Mouse (Mus musculus): ENCODE results near the gene Dnmt3b. TPM values are rescaled to one million over a fixed set of nuclear protein-coding genes. Genes with fewer than 3 reads are reported as not detected.
"Not testable (repeated sequence)": the region's sequence is repeated elsewhere in the genome, so short reads cannot be mapped to it uniquely, and the experiment has no call there.

Gene Dnmt3b
- polyA plus RNA-seq, 1 experiment from 2014 or later: 3.0 TPM

- WGBS: 91% methylated on average over 3 of the region's 3 CpGs
- not testable (repeated sequence) for H3K9me3 ChIP-seq (replicated peaks; ENCODE audit: control insufficient read depth, low read length, poor library complexity, severe bottlenecking); H3K4me1 ChIP-seq (ENCODE audit: control insufficient read depth, insufficient read depth, low read length); ATAC-seq; H3K27ac ChIP-seq (ENCODE audit: low read length); H3K9ac ChIP-seq (ENCODE audit: low read depth, low read length); H3K4me3 ChIP-seq (ENCODE audit: low read depth, low read length); H3K36me3 ChIP-seq (ENCODE audit: control insufficient read depth, insufficient read depth, low read length); H3K27me3 ChIP-seq (ENCODE audit: control insufficient read depth, insufficient read depth, low read depth, low read length); H3K4me2 ChIP-seq (ENCODE audit: low read length)
These were observed 68.6 kb downstream of the Dnmt3b start for GRCm38 (mm10) chr2:153717861-153718260.

- H3K27ac ChIP-seq (ENCODE audit: low read length): no peak overlapping the region
- 78% methylated on average over 1 of the region's 1 CpGs for WGBS
- no peaks in the 10 kb centered on the region for H3K27me3 ChIP-seq (ENCODE audit: control insufficient read depth, insufficient read depth, low read depth, low read length)
- no peak overlapping the region for H3K9ac ChIP-seq (ENCODE audit: low read depth, low read length)
- H3K9me3 ChIP-seq (replicated peaks; ENCODE audit: control insufficient read depth, low read length, poor library complexity, severe bottlenecking): no peaks in the 10 kb centered on the region
- no peak overlapping the region for H3K4me3 ChIP-seq (ENCODE audit: low read depth, low read length)
- no peak for ATAC-seq
- no peaks in the 10 kb centered on the region for H3K4me1 ChIP-seq (ENCODE audit: control insufficient read depth, insufficient read depth, low read length)
- H3K4me2 ChIP-seq (ENCODE audit: low read length): no peak overlapping the region
- no peaks in the 10 kb centered on the region for H3K36me3 ChIP-seq (ENCODE audit: control insufficient read depth, insufficient read depth, low read length)
These were observed 73.8 kb downstream of the Dnmt3b start for GRCm38 (mm10) chr2:153723098-153723497.

- H3K9me3 ChIP-seq (replicated peaks; ENCODE audit: control insufficient read depth, low read length, poor library complexity, severe bottlenecking): no peaks in the 10 kb centered on the region
- no peaks in the 10 kb centered on the region for H3K4me1 ChIP-seq (ENCODE audit: control insufficient read depth, insufficient read depth, low read length)
- no peak overlapping the region for H3K4me2 ChIP-seq (ENCODE audit: low read length)
- no peak for ATAC-seq
- WGBS: 89% methylated on average over 2 of the region's 2 CpGs
- no peak overlapping the region for H3K27ac ChIP-seq (ENCODE audit: low read length)
- no peak overlapping the region for H3K9ac ChIP-seq (ENCODE audit: low read depth, low read length)
- no peaks in the 10 kb centered on the region for H3K27me3 ChIP-seq (ENCODE audit: control insufficient read depth, insufficient read depth, low read depth, low read length)
- no peaks in the 10 kb centered on the region for H3K36me3 ChIP-seq (ENCODE audit: control insufficient read depth, insufficient read depth, low read length)
- no peak overlapping the region for H3K4me3 ChIP-seq (ENCODE audit: low read depth, low read length)
These were observed 75.2 kb downstream of the Dnmt3b start for GRCm38 (mm10) chr2:153724424-153724823.

- Histone ChIP-seq H3K27me3 (ENCODE audit: control insufficient read depth, insufficient read depth, low read depth, low read length) (no peaks in the 10 kb centered on the region), H3K9ac (ENCODE audit: low read depth, low read length) (no peak overlapping the region), H3K36me3 (ENCODE audit: control insufficient read depth, insufficient read depth, low read length) (no peaks in the 10 kb centered on the region), H3K4me2 (ENCODE audit: low read length) (no peak overlapping the region), H3K4me3 (ENCODE audit: low read depth, low read length) (no peak overlapping the region), H3K27ac (ENCODE audit: low read length) (no peak overlapping the region), H3K4me1 (ENCODE audit: control insufficient read depth, insufficient read depth, low read length) (no peaks in the 10 kb centered on the region), H3K9me3 (replicated peaks; ENCODE audit: control insufficient read depth, low read length, poor library complexity, severe bottlenecking) (no peaks in the 10 kb centered on the region)
- 67% methylated on average over 2 of the region's 2 CpGs for WGBS
- ATAC-seq: no peak
These were observed 75.6 kb downstream of the Dnmt3b start for GRCm38 (mm10) chr2:153724871-153725270.

GRCm38 (mm10) chr2:153725291-153725690, 76.0 kb downstream of the Dnmt3b start:
- Histone ChIP-seq H3K36me3 (ENCODE audit: control insufficient read depth, insufficient read depth, low read length) (no peaks in the 10 kb centered on the region), H3K4me2 (ENCODE audit: low read length) (no peak overlapping the region), H3K27ac (ENCODE audit: low read length) (no peak overlapping the region), H3K27me3 (ENCODE audit: control insufficient read depth, insufficient read depth, low read depth, low read length) (no peaks in the 10 kb centered on the region), H3K9me3 (replicated peaks; ENCODE audit: control insufficient read depth, low read length, poor library complexity, severe bottlenecking) (no peaks in the 10 kb centered on the region), H3K4me1 (ENCODE audit: control insufficient read depth, insufficient read depth, low read length) (no peaks in the 10 kb centered on the region), H3K9ac (ENCODE audit: low read depth, low read length) (no peak overlapping the region), H3K4me3 (ENCODE audit: low read depth, low read length) (no peak overlapping the region)
- no peak for ATAC-seq
- WGBS: 90% methylated on average over 4 of the region's 4 CpGs

- Histone ChIP-seq H3K4me2 (ENCODE audit: low read length) (no peak overlapping the region), H3K36me3 (ENCODE audit: control insufficient read depth, insufficient read depth, low read length) (no peaks in the 10 kb centered on the region), H3K27ac (ENCODE audit: low read length) (no peak overlapping the region), H3K9me3 (replicated peaks; ENCODE audit: control insufficient read depth, low read length, poor library complexity, severe bottlenecking) (no peaks in the 10 kb centered on the region), H3K9ac (ENCODE audit: low read depth, low read length) (no peak overlapping the region), H3K4me3 (ENCODE audit: low read depth, low read length) (no peak overlapping the region), H3K4me1 (ENCODE audit: control insufficient read depth, insufficient read depth, low read length) (no peaks in the 10 kb centered on the region), H3K27me3 (ENCODE audit: control insufficient read depth, insufficient read depth, low read depth, low read length) (no peaks in the 10 kb centered on the region)
- ATAC-seq: no peak
- WGBS: 78% methylated on average over 4 of the region's 4 CpGs
These were observed 84.8 kb downstream of the Dnmt3b start for GRCm38 (mm10) chr2:153734033-153734432.

Other genes starting within 250 kb of the Dnmt3b start
- not detected in 2 replicates for gene 4930404H24Rik, start 156.7 kb upstream of the Dnmt3b start, polyA plus RNA-seq (2015; fragmentation: Nextera tagmentation; extraction: Ambion mirVana)
- gene Nol4l, start 119.5 kb upstream of the Dnmt3b start, polyA plus RNA-seq (2015; fragmentation: Nextera tagmentation; extraction: Ambion mirVana): 39.9 and 47.5 TPM in 2 replicates
- gene Commd7, start 16.7 kb upstream of the Dnmt3b start, polyA plus RNA-seq (2015; fragmentation: Nextera tagmentation; extraction: Ambion mirVana): 102 and 104 TPM in 2 replicates
- gene Dnmt3c, start 47.2 kb downstream of the Dnmt3b start, polyA plus RNA-seq (2015; fragmentation: Nextera tagmentation; extraction: Ambion mirVana): not detected in 2 replicates
- gene Mapre1, start 91.8 kb downstream of the Dnmt3b start, polyA plus RNA-seq (2015; fragmentation: Nextera tagmentation; extraction: Ambion mirVana): 411 and 428 TPM in 2 replicates
- 0.16 TPM in 1 of 2 replicates, not detected in the other for gene Efcab8, start 130.5 kb downstream of the Dnmt3b start, polyA plus RNA-seq (2015; fragmentation: Nextera tagmentation; extraction: Ambion mirVana)
- not detected in 2 replicates for gene Sun5, start 221.6 kb downstream of the Dnmt3b start, polyA plus RNA-seq (2015; fragmentation: Nextera tagmentation; extraction: Ambion mirVana)
- gene Bpifb2, start 225.6 kb downstream of the Dnmt3b start, polyA plus RNA-seq (2015; fragmentation: Nextera tagmentation; extraction: Ambion mirVana): 0.26 TPM in 1 of 2 replicates, not detected in the other